12 mouse cellular contexts compared by ENCODE assay signal in genomic region chr19:32276263-32276662, GRCm38 (mm10).
DNase-seq lines count a peak whose midpoint lies in the region; ATAC-seq and TF ChIP-seq lines count a peak whose summit lies in the region.
"Had no signal": no experiment of that assay in that cellular context is flagged by ENCODE, and none has a peak within 500 bp of the region (broad histone marks: within the 10 kb centered on the region; RNA-seq: fewer than 3 reads in every experiment).

No protein-coding gene starts in this region.

- H3K27ac ChIP-seq in embryonic facial prominence, embryonic 13.5 days: 0 out of 2 replicates have a peak overlapping the region, but pooled peaks have one; percentile 34
- H3K27ac ChIP-seq in embryonic facial prominence, embryonic 10.5 days (replicated peaks): no peak overlapping the region
- peak overlapping the region; percentile 42 for H3K27ac ChIP-seq in liver, adult 2 months (replicated peaks; ENCODE audit: insufficient read depth, low read depth, low read length)
- no peak overlapping the region; the same call in 1 of the 2 replicates for H3K27ac ChIP-seq in liver, embryonic 15.5 days (replicated peaks)
- H3K27ac ChIP-seq in left cerebral cortex, adult 2 months: no peak overlapping the region
- H3K27ac ChIP-seq: forebrain, embryonic 10.5 days; lung, embryonic 15.5 days had no signal

- no peak for ATAC-seq in embryonic facial prominence, embryonic 13.5 days (ENCODE audit: insufficient number of reproducible peaks, insufficient read depth, low FRiP score, low TSS enrichment, low read depth)
- no peak for ATAC-seq in liver, embryonic 15.5 days (ENCODE audit: insufficient read depth)
- ATAC-seq: midbrain, embryonic 16.5 days had no signal

- no peak overlapping the region for H3K9ac ChIP-seq in embryonic facial prominence, embryonic 13.5 days
- no peak overlapping the region for H3K9ac ChIP-seq in liver, adult 2 months (ENCODE audit: low read depth, low read length)
- H3K9ac ChIP-seq in liver, embryonic 15.5 days: no peak overlapping the region
- H3K9ac ChIP-seq: lung, embryonic 15.5 days had no signal

- no peak for DNase-seq in embryonic facial prominence, embryonic 10.5 days (ENCODE audit: low spot score)
- DNase-seq in liver, adult 2 months (ENCODE audit: extremely low read depth, low read depth, low spot score): peak; percentile 91
- DNase-seq in liver: no peak
- DNase-seq in adrenal gland, adult 2 months: peak; percentile 76
- DNase-seq in left cerebral cortex, adult 2 months (ENCODE audit: extremely low spot score in 1 of 2, low spot score in 2 of 2): no peak
- no peak for DNase-seq in layer of hippocampus, postnatal 36 days
- DNase-seq: gastrocnemius, postnatal 25 days had no signal

- intact Hi-C loops in left cerebral cortex, adult 2 months (cut with DNase I): no loop called here

- H3K4me3 ChIP-seq in embryonic facial prominence, embryonic 13.5 days: no peak overlapping the region
- H3K4me3 ChIP-seq in embryonic facial prominence, embryonic 10.5 days: no peak overlapping the region
- H3K4me3 ChIP-seq in liver, adult 2 months (ENCODE audit: insufficient read depth, low read depth, low read length): no peak overlapping the region
- no peak overlapping the region for H3K4me3 ChIP-seq in liver, embryonic 15.5 days (replicated peaks)
- no peak overlapping the region for H3K4me3 ChIP-seq in left cerebral cortex, adult 2 months
- H3K4me3 ChIP-seq: forebrain, embryonic 10.5 days; lung, embryonic 15.5 days had no signal

- peaks cover 39% of the 10 kb centered on the region for H3K4me1 ChIP-seq in embryonic facial prominence, embryonic 13.5 days
- H3K4me1 ChIP-seq in embryonic facial prominence, embryonic 10.5 days: peaks cover 48% of the 10 kb centered on the region
- H3K4me1 ChIP-seq in liver, adult 2 months (ENCODE audit: control insufficient read depth, insufficient read depth, low read length): peaks cover 11% of the 10 kb centered on the region
- H3K4me1 ChIP-seq in liver, embryonic 15.5 days (replicated peaks): peaks cover 77% of the 10 kb centered on the region

- no peaks in the 10 kb centered on the region for H3K27me3 ChIP-seq in embryonic facial prominence, embryonic 13.5 days
- no peaks in the 10 kb centered on the region for H3K27me3 ChIP-seq in embryonic facial prominence, embryonic 10.5 days (replicated peaks; ENCODE audit: low read depth, poor library complexity, severe bottlenecking)
- H3K27me3 ChIP-seq in liver, adult 2 months (ENCODE audit: control insufficient read depth, insufficient read depth, low read length): no peaks in the 10 kb centered on the region
- H3K27me3 ChIP-seq in liver, embryonic 15.5 days: no peaks in the 10 kb centered on the region
- H3K27me3 ChIP-seq: lung, embryonic 15.5 days had no signal

- no peak overlapping the region for H3K4me2 ChIP-seq in embryonic facial prominence, embryonic 13.5 days
- H3K4me2 ChIP-seq in liver, embryonic 15.5 days: 0 out of 2 replicates have a peak overlapping the region, but pooled peaks have one; percentile 8
- H3K4me2 ChIP-seq: lung, embryonic 15.5 days had no signal

- no peak for TF ChIP-seq POLR2A in liver, adult 2 months (IDR thresholded peaks at IDR 0.05; ENCODE audit: extremely low read depth, insufficient read depth, low read length)

- no peaks in the 10 kb centered on the region for H3K9me3 ChIP-seq in embryonic facial prominence, embryonic 13.5 days
- H3K9me3 ChIP-seq in embryonic facial prominence, embryonic 10.5 days: no peaks in the 10 kb centered on the region
- no peaks in the 10 kb centered on the region for H3K9me3 ChIP-seq in liver, embryonic 15.5 days (replicated peaks)
- H3K9me3 ChIP-seq: forebrain, embryonic 10.5 days; lung, embryonic 15.5 days had no signal

- peaks cover 9% of the 10 kb centered on the region; the same call in 1 of the 2 replicates for H3K79me2 ChIP-seq in liver, adult 2 months (ENCODE audit: control insufficient read depth, insufficient read depth, low read length)

- TF ChIP-seq CTCF in liver, adult 2 months (IDR thresholded peaks at IDR 0.05; ENCODE audit: low read depth, low read length): no peak
- no peak for TF ChIP-seq CTCF in left cerebral cortex, adult 2 months (IDR thresholded peaks at IDR 0.05)

- 70% methylated on average over 5 of the region's 5 CpGs for WGBS in embryonic facial prominence, embryonic 13.5 days
- WGBS in embryonic facial prominence, embryonic 10.5 days: 75% methylated on average over 5 of the region's 5 CpGs
- 39% methylated on average over 5 of the region's 5 CpGs for WGBS in liver, adult 2 months
- 75% methylated on average over 5 of the region's 5 CpGs for WGBS in liver, embryonic 15.5 days (ENCODE audit: insufficient replicate concordance)

- no peaks in the 10 kb centered on the region for H3K36me3 ChIP-seq in embryonic facial prominence, embryonic 13.5 days
- H3K36me3 ChIP-seq in embryonic facial prominence, embryonic 10.5 days (replicated peaks): no peaks in the 10 kb centered on the region
- no peaks in the 10 kb centered on the region for H3K36me3 ChIP-seq in liver, adult 2 months (ENCODE audit: control insufficient read depth, insufficient read depth, low read length)
- H3K36me3 ChIP-seq in liver, embryonic 15.5 days (replicated peaks): no peaks in the 10 kb centered on the region
- H3K36me3 ChIP-seq: forebrain, embryonic 10.5 days; lung, embryonic 15.5 days had no signal

Comparison
In these comparisons a context has a peak if more than half of its experiments do, and no peak if none do; other contexts are left out.
1. H3K27ac ChIP-seq: peak in embryonic facial prominence, embryonic 13.5 days (single experiment) and liver, adult 2 months (single experiment); none in embryonic facial prominence, embryonic 10.5 days (single experiment), liver, embryonic 15.5 days (single experiment) and left cerebral cortex, adult 2 months (single experiment).
2. DNase-seq: peak in liver, adult 2 months (single experiment) and adrenal gland, adult 2 months (single experiment); none in embryonic facial prominence, embryonic 10.5 days (single experiment), liver (single experiment), left cerebral cortex, adult 2 months (0 of 2) and layer of hippocampus, postnatal 36 days (0 of 2).